Mouse (Mus musculus) myocyte (in vitro differentiated cells): ENCODE data around the gene Hoxd8.

Experiments
- CEBPB ChIP-seq: IDR thresholded peaks from 2 replicates; pipeline ENCODE4 v1.6.1; 2011; ENCODE audit warnings: mild to moderate bottlenecking, moderate library complexity; ENCODE audit not compliant: poor library complexity, insufficient read depth, severe bottlenecking
- E2F4 ChIP-seq: IDR thresholded peaks from one replicate; pipeline ENCODE4 v1.6.1; 2011; ENCODE audit warnings: mild to moderate bottlenecking, control low read depth, moderate library complexity; ENCODE audit not compliant: insufficient read depth
- MAX ChIP-seq: IDR thresholded peaks from one replicate; pipeline ENCODE4 v1.6.1; 2011; ENCODE audit warnings: low read depth, mild to moderate bottlenecking, control low read depth
- MYOD1 ChIP-seq, 3 experiments: IDR thresholded peaks; one replicate each; pipeline ENCODE4 v1.6.1; 2011; ENCODE audit warnings: control low read depth in 2 of 3, low read depth in 2 of 3, mild to moderate bottlenecking in 2 of 3, moderate library complexity in 1 of 3; ENCODE audit not compliant: insufficient read length in 2 of 3, control insufficient read depth in 1 of 3
- MYOG ChIP-seq, 3 experiments: IDR thresholded peaks; one replicate each; pipeline ENCODE4 v1.6.1; 2011; ENCODE audit warnings: control low read depth in 2 of 3, low read depth in 2 of 3, mild to moderate bottlenecking in 2 of 3; ENCODE audit not compliant: insufficient read length in 2 of 3, control insufficient read depth in 1 of 3, insufficient read depth in 1 of 3
- POLR2A ChIP-seq: IDR thresholded peaks from one replicate; pipeline ENCODE4 v1.6.1; 2011; ENCODE audit warnings: low read depth, mild to moderate bottlenecking, control low read depth, moderate library complexity; ENCODE audit not compliant: insufficient read length
- POLR2AphosphoS2 ChIP-seq: IDR thresholded peaks from one replicate; pipeline ENCODE4 v1.6.1; 2011; ENCODE audit warnings: low read depth, control low read depth; ENCODE audit not compliant: insufficient read length
- REST ChIP-seq: IDR thresholded peaks from one replicate; pipeline ENCODE4 v1.6.1; 2011; ENCODE audit warnings: mild to moderate bottlenecking, control low read depth, moderate library complexity; ENCODE audit not compliant: insufficient read depth, insufficient read length
- SRF ChIP-seq: IDR thresholded peaks from one replicate; pipeline ENCODE4 v1.6.1; 2011; ENCODE audit warnings: low read depth; ENCODE audit not compliant: control insufficient read depth, insufficient read length
- TCF12 ChIP-seq: IDR thresholded peaks from one replicate; pipeline ENCODE4 v1.6.1; 2011; ENCODE audit warnings: mild to moderate bottlenecking, control low read depth; ENCODE audit not compliant: poor library complexity, insufficient read depth, severe bottlenecking
- TCF3 ChIP-seq: IDR thresholded peaks from one replicate; pipeline ENCODE4 v1.6.1; 2011; ENCODE audit warnings: low read depth, control low read depth; ENCODE audit not compliant: insufficient read length
- USF1 ChIP-seq: IDR thresholded peaks from one replicate; pipeline ENCODE4 v1.6.1; 2011; ENCODE audit warnings: low read depth, mild to moderate bottlenecking, control low read depth, moderate library complexity

- TF ChIP-seq MAX, result no peak
- no peak for TF ChIP-seq CEBPB
- TF ChIP-seq MYOG (IDR thresholded peaks at IDR 0.05; ENCODE audit: control insufficient read depth in 1 of 3, insufficient read depth in 1 of 3, insufficient read length in 2 of 3, low read depth in 2 of 3), result no peak
- no peak for TF ChIP-seq POLR2A
- no peak for TF ChIP-seq MYOD1 (IDR thresholded peaks at IDR 0.05; ENCODE audit: control insufficient read depth in 1 of 3, insufficient read length in 2 of 3, low read depth in 2 of 3)
- TF ChIP-seq E2F4, result no peak
- no peak for TF ChIP-seq USF1
- TF ChIP-seq TCF12, result no peak
- TF ChIP-seq REST, result no peak
- TF ChIP-seq POLR2AphosphoS2, result no peak
- TF ChIP-seq TCF3, result no peak
- TF ChIP-seq SRF, result no peak
Measured at GRCm38 (mm10) chr2:74708676-74709075, 4.3 kb downstream of the Hoxd8 start.
